Mouse (Mus musculus): ENCODE results near the gene Kif23. TPM values are rescaled to one million over a fixed set of nuclear protein-coding genes. Genes with fewer than 3 reads are reported as not detected.

Gene Kif23
- polyA plus RNA-seq, 1 experiment: 0.56 TPM

DNA sequence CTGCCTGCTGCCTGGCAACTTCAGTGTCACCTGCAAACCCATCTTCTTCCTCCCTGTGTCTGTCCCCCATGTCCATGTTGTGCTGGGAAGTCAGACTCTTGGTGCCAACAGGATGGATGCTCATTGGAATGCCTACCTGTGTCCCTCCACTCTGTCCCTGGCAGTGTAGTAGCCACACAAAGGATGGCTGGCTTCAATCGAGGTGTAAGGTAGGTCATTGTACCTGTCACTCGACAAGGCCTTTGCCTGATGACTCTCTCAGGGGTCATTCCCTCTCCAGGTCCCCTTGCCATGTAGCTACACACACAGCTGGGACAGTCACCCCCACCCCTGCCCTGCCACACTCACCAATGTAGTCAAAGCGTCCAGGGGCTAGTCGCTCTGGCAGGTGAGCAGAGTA is 14.6 kb upstream of the Kif23 start:
- Histone ChIP-seq H3K27me3 (ENCODE audit: control insufficient read depth, insufficient read depth, low read length) (no peaks in the 10 kb centered on the region), H3K4me1 (ENCODE audit: control insufficient read depth, insufficient read depth, low read length) (no peaks in the 10 kb centered on the region), H3K4me3 (replicated peaks; ENCODE audit: insufficient read depth, low read depth, low read length) (no peak overlapping the region), H3K27ac (ENCODE audit: insufficient read depth, low read length) (no peak overlapping the region)
- 87% methylated on average over 4 of the region's 4 CpGs for WGBS
- TF ChIP-seq POLR2A (IDR thresholded peaks at IDR 0.05; ENCODE audit: borderline replicate concordance, insufficient read depth, low read length): no peak
- no peak for TF ChIP-seq CTCF (IDR thresholded peaks at IDR 0.05; ENCODE audit: borderline replicate concordance, insufficient read depth, low read depth, low read length)
- DNase-seq: no peak

- H3K4me3 ChIP-seq (replicated peaks; ENCODE audit: insufficient read depth, low read depth, low read length): no peak overlapping the region
- WGBS: 65% methylated on average over 5 of the region's 5 CpGs
- no peak for DNase-seq
- H3K4me1 ChIP-seq (ENCODE audit: control insufficient read depth, insufficient read depth, low read length): no peaks in the 10 kb centered on the region
- no peak overlapping the region for H3K27ac ChIP-seq (ENCODE audit: insufficient read depth, low read length)
- TF ChIP-seq CTCF (IDR thresholded peaks at IDR 0.05; ENCODE audit: borderline replicate concordance, insufficient read depth, low read depth, low read length) (no peak), POLR2A (IDR thresholded peaks at IDR 0.05; ENCODE audit: borderline replicate concordance, insufficient read depth, low read length) (no peak)
- no peaks in the 10 kb centered on the region for H3K27me3 ChIP-seq (ENCODE audit: control insufficient read depth, insufficient read depth, low read length)
Measured at GRCm38 (mm10) chr9:61960753-61961152, 14.2 kb upstream of the Kif23 start.

- DNase-seq: no peak
- H3K4me3 ChIP-seq (replicated peaks; ENCODE audit: insufficient read depth, low read depth, low read length): no peak overlapping the region
- no peak overlapping the region for H3K27ac ChIP-seq (ENCODE audit: insufficient read depth, low read length)
- no peaks in the 10 kb centered on the region for H3K4me1 ChIP-seq (ENCODE audit: control insufficient read depth, insufficient read depth, low read length)
- no peaks in the 10 kb centered on the region for H3K27me3 ChIP-seq (ENCODE audit: control insufficient read depth, insufficient read depth, low read length)
- no peak for TF ChIP-seq POLR2A (IDR thresholded peaks at IDR 0.05; ENCODE audit: borderline replicate concordance, insufficient read depth, low read length)
- no peak for TF ChIP-seq CTCF (IDR thresholded peaks at IDR 0.05; ENCODE audit: borderline replicate concordance, insufficient read depth, low read depth, low read length)
- 83% methylated on average over 1 of the region's 1 CpGs for whole genome bisulfite sequencing
Measured at GRCm38 (mm10) chr9:61959921-61960569, 13.5 kb upstream of the Kif23 start.

DNA sequence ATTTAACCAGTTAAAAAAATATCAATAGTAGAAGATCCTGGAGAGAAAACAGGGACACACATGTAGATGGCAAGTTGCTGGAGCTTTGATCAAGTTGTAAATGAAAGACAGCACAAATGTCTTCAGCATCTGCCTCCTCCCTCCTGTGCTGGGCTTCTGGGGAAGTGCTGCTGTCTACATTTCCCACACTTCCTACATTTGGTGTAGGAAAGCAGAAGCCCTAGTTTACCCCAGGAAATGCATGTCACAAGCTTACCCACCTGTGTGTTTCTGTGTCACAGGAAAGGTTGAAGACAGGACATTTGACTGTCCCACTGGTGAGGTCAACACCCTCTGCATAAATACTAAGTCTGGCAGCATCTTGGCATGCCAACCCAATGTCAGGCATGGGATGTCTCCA is 8.1 kb upstream of the Kif23 start:
- Histone ChIP-seq H3K27me3 (ENCODE audit: control insufficient read depth, insufficient read depth, low read length) (no peaks in the 10 kb centered on the region), H3K27ac (ENCODE audit: insufficient read depth, low read length) (no peak overlapping the region), H3K4me1 (ENCODE audit: control insufficient read depth, insufficient read depth, low read length) (no peaks in the 10 kb centered on the region), H3K4me3 (replicated peaks; ENCODE audit: insufficient read depth, low read depth, low read length) (no peak overlapping the region)
- TF ChIP-seq CTCF (IDR thresholded peaks at IDR 0.05; ENCODE audit: borderline replicate concordance, insufficient read depth, low read depth, low read length): no peak
- TF ChIP-seq POLR2A (IDR thresholded peaks at IDR 0.05; ENCODE audit: borderline replicate concordance, insufficient read depth, low read length): no peak
- no peak for DNase-seq

DNA sequence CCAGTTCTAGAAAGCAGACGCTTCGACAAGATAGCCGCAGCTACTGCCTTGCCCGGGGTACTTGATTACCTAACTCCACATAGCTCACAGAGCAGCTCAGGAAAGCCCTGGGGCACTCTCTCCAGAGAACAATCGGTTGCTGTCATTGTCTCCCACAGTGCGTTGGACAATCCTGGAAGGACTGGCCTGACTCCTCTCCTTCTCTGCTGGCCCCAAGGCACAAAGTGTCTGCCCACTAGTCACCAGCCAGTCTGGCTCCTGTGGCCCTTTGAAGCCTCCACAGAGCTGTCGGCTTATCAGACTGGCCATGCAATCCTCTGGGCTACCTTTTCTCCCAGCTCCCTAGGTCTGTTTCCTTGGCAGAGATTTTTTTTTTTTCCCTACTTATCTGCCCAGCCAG is 5.7 kb upstream of the Kif23 start:
- 72% methylated on average over 7 of the region's 7 CpGs for WGBS
- H3K4me1 ChIP-seq (ENCODE audit: control insufficient read depth, insufficient read depth, low read length): no peaks in the 10 kb centered on the region
- H3K4me3 ChIP-seq (replicated peaks; ENCODE audit: insufficient read depth, low read depth, low read length): no peak overlapping the region
- TF ChIP-seq CTCF (IDR thresholded peaks at IDR 0.05; ENCODE audit: borderline replicate concordance, insufficient read depth, low read depth, low read length) (no peak), POLR2A (IDR thresholded peaks at IDR 0.05; ENCODE audit: borderline replicate concordance, insufficient read depth, low read length) (no peak)
- no peak for DNase-seq
- H3K27ac ChIP-seq (ENCODE audit: insufficient read depth, low read length): no peak overlapping the region
- H3K27me3 ChIP-seq (ENCODE audit: control insufficient read depth, insufficient read depth, low read length): no peaks in the 10 kb centered on the region

DNA sequence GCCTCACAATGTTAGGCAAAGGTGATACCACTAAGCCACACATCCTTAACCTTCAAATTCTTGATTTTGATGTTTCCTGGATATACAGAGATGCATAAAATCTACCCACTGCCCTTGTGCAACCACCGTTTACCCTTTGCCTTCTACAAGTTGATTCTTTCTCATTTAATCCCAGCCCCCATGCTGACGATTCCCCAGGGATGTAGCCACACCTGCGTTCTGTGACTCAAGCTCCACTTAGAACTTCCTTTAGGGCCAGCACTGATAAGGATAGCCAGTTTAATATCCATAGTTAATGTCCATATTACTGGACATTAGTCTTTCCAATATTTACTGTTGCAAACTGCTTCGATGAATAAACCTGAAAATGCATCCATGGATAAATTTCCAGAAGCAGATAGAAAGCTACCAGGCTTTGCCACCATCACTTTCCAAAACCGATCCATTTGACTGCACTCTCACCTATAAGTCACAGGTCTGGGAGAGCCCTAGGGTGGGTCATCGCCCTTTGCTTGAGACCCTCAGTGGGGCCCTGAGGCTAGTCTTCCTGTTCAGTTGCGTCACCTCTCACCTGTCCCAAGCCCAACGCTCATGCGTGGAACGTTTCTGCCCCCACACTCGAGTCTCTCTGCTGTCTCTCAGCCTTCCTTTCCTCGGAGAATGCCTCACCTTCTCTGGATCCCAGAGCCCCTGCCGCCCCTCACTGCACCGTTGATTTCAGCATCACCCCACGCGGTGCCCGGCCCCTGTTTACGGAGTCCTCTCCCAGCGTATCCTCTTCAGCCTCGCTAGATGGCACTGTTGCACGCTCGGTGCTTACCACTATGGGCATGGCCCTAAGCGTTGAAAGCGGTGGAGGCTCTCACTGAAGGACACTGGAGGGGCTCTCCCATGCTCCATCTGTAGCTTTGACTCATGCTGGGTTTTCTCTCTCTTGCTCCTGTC is 1.1 kb upstream of the Kif23 start:
- peak; percentile 74 to 77 for DNase-seq
- Histone ChIP-seq H3K27me3 (ENCODE audit: control insufficient read depth, insufficient read depth, low read length) (no peaks in the 10 kb centered on the region), H3K27ac (ENCODE audit: insufficient read depth, low read length) (no peak overlapping the region), H3K4me3 (replicated peaks; ENCODE audit: insufficient read depth, low read depth, low read length) (peak overlapping the region; percentile 63), H3K4me1 (ENCODE audit: control insufficient read depth, insufficient read depth, low read length) (no peaks in the 10 kb centered on the region)
- TF ChIP-seq CTCF (IDR thresholded peaks at IDR 0.05; ENCODE audit: borderline replicate concordance, insufficient read depth, low read depth, low read length) (peak; percentile 91), POLR2A (IDR thresholded peaks at IDR 0.05; ENCODE audit: borderline replicate concordance, insufficient read depth, low read length) (no peak)
- WGBS: 7% methylated on average over 24 of the region's 24 CpGs

GRCm38 (mm10) chr9:61945973-61946611 is 482 bp downstream of the Kif23 start:
- TF ChIP-seq CTCF (IDR thresholded peaks at IDR 0.05; ENCODE audit: borderline replicate concordance, insufficient read depth, low read depth, low read length) (no peak), POLR2A (IDR thresholded peaks at IDR 0.05; ENCODE audit: borderline replicate concordance, insufficient read depth, low read length) (no peak)
- H3K4me1 ChIP-seq (ENCODE audit: control insufficient read depth, insufficient read depth, low read length): no peaks in the 10 kb centered on the region
- DNase-seq: no peak
- WGBS: 1% methylated on average over 38 of the region's 38 CpGs
- H3K27me3 ChIP-seq (ENCODE audit: control insufficient read depth, insufficient read depth, low read length): no peaks in the 10 kb centered on the region
- peak overlapping the region; percentile 63 for H3K4me3 ChIP-seq (replicated peaks; ENCODE audit: insufficient read depth, low read depth, low read length)
- no peak overlapping the region for H3K27ac ChIP-seq (ENCODE audit: insufficient read depth, low read length)
